Mouse (Mus musculus): Measurements from ENCODE around the gene Chrm4. TPM values are rescaled to one million over a fixed set of nuclear protein-coding genes. Genes with fewer than 3 reads are reported as not detected.

The Chrm4 gene
- total RNA-seq, 2 experiments from 2014 or later: 0.26 TPM; not detected in 1

GRCm38 (mm10) chr2:91936154-91936553 is 9.1 kb downstream of the Chrm4 start:
- ATAC-seq (replicated peaks; ENCODE audit: poor library complexity, severe bottlenecking): no peak

GRCm38 (mm10) chr2:91939303-91939935 is 12.4 kb downstream of the Chrm4 start:
- no peak for ATAC-seq (replicated peaks; ENCODE audit: poor library complexity, severe bottlenecking)

- ATAC-seq (replicated peaks; ENCODE audit: poor library complexity, severe bottlenecking): peak; percentile 44
Observed at GRCm38 (mm10) chr2:91942356-91942755, 15.3 kb downstream of the Chrm4 start.

GRCm38 (mm10) chr2:91944170-91944950 is 17.3 kb downstream of the Chrm4 start:
- ATAC-seq (replicated peaks; ENCODE audit: poor library complexity, severe bottlenecking): peak; percentile 65

GRCm38 (mm10) chr2:91945483-91945882 is 18.4 kb downstream of the Chrm4 start, which contains the start of gene Gm9821:
Gm9821 (plus strand) TSS chr2:91945703.
- ATAC-seq (replicated peaks; ENCODE audit: poor library complexity, severe bottlenecking): no peak

- no peak for ATAC-seq (replicated peaks; ENCODE audit: poor library complexity, severe bottlenecking)
Observed at GRCm38 (mm10) chr2:91946836-91947235, 19.8 kb downstream of the Chrm4 start.

GRCm38 (mm10) chr2:91947397-91948150 is 20.5 kb downstream of the Chrm4 start:
- ATAC-seq (replicated peaks; ENCODE audit: poor library complexity, severe bottlenecking): peak; percentile 45

- peak; percentile 11 for ATAC-seq (replicated peaks; ENCODE audit: poor library complexity, severe bottlenecking)
Observed at GRCm38 (mm10) chr2:91948151-91948509, 21.1 kb downstream of the Chrm4 start.

- no peak for ATAC-seq (replicated peaks; ENCODE audit: poor library complexity, severe bottlenecking)
Observed at GRCm38 (mm10) chr2:91948792-91949241, 21.8 kb downstream of the Chrm4 start.

GRCm38 (mm10) chr2:91949411-91950274 is 22.6 kb downstream of the Chrm4 start:
- ATAC-seq (replicated peaks; ENCODE audit: poor library complexity, severe bottlenecking): peak; percentile 43

- peak; percentile 65 for ATAC-seq (replicated peaks; ENCODE audit: poor library complexity, severe bottlenecking)
Observed at GRCm38 (mm10) chr2:91950275-91951085, 23.4 kb downstream of the Chrm4 start.

- no peak for ATAC-seq (replicated peaks; ENCODE audit: poor library complexity, severe bottlenecking)
Observed at GRCm38 (mm10) chr2:91953825-91954224, 26.8 kb downstream of the Chrm4 start.

GRCm38 (mm10) chr2:91955121-91955591 is 28.1 kb downstream of the Chrm4 start:
- ATAC-seq (replicated peaks; ENCODE audit: poor library complexity, severe bottlenecking): no peak

GRCm38 (mm10) chr2:91955875-91956274 is 28.8 kb downstream of the Chrm4 start:
- peak; percentile 23 for ATAC-seq (replicated peaks; ENCODE audit: poor library complexity, severe bottlenecking)

- peak; percentile 65 for ATAC-seq (replicated peaks; ENCODE audit: poor library complexity, severe bottlenecking)
Observed at GRCm38 (mm10) chr2:91957096-91957495, 30.0 kb downstream of the Chrm4 start.

GRCm38 (mm10) chr2:91958049-91958448 is 31.0 kb downstream of the Chrm4 start:
- no peak for ATAC-seq (replicated peaks; ENCODE audit: poor library complexity, severe bottlenecking)

GRCm38 (mm10) chr2:91958701-91959457 is 31.8 kb downstream of the Chrm4 start:
- peak; percentile 36 for ATAC-seq (replicated peaks; ENCODE audit: poor library complexity, severe bottlenecking)

All from granulocyte monocyte progenitor cell, adult 5-6 weeks (primary cell).